Mouse (Mus musculus) spleen, postnatal 10 days (tissue): ENCODE results near the gene Tspan2.

Experiments used
- DNase-seq, 2 experiments: peaks; one replicate each; pipeline ENCODE4 v3.0.0; 2021 to 2022; ENCODE audit warnings: low spot score in 2 of 2

Gene Tspan2

DNA sequence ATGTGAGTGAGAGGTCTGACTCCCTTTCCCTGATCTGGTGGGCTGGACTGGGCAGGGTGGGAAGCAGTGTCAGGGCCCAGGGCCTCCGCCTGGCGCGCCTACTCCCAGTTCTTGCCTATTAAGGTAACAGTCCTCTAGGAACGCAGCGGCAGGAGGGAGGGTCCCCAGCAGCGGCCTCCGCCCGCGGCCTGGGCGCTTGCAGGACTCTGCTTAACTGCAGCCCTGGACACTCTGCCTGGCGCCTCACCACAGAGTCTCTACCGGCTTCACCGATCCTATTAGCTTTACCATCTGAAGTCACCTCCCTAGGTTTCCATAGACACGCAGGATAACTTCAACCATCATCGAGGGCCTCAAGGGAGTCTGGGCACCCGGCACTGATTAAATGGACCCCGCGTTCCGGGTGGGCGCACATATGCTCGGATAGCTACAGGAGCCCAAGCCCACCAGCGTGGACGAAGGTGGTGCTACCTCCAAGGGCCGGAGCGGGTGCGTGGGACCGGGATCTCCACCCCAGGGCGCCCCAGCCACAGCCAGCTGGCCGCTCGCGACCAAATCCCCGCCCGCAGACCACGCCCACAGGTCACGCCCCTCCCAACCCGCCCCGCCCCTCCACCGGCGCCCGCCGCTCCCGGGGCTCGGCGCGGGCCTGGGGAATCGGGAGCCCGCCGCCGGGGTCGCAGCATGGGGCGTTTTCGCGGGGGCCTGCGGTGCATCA is at the start of gene Tspan2:
TSS of gene Tspan2 (plus strand) at position 217 of the 718 bp plus-strand sequence.
- DNase-seq, result peak; percentile 43 to 73

DNA sequence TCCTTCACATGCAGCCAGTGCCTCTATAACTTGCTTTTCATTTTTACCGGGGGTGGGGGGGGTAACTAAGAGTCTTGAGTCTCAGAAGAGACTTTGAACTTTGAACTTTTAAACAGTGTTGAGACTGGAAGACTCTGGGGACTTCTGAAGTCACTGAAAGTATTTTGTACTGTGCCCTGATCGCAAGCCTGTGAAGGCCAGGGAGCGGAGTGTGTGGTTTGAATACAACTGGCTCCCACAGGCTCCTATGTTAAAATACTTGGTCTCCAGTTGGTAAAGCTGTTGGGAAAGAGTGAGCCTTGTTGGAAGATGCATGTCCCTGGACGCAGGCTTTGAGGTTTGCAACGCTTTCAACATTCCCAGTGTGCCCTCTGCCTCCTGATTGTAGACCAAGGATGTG is 47.5 kb upstream of the Tspan2 start:
- no peak for DNase-seq

DNA sequence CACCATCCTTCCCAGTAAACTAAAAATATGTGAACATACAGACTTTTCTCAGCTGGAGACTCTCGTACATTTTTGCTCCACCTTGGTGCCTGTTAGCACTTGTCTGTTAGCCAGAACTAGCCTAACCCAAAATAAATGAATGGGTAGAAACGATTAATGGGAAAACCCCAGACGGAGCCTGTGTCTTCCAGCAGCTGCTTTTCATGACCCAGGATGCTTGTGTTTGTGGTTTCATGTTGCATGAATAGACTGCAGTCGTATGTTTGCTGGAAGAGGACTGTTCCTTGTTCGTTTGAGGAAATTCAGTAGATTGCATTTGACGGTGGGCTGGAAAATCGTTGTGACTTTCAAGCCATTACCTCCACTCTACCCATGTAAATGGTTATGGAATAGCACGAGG is 46.5 kb upstream of the Tspan2 start:
- DNase-seq, result no peak

DNA sequence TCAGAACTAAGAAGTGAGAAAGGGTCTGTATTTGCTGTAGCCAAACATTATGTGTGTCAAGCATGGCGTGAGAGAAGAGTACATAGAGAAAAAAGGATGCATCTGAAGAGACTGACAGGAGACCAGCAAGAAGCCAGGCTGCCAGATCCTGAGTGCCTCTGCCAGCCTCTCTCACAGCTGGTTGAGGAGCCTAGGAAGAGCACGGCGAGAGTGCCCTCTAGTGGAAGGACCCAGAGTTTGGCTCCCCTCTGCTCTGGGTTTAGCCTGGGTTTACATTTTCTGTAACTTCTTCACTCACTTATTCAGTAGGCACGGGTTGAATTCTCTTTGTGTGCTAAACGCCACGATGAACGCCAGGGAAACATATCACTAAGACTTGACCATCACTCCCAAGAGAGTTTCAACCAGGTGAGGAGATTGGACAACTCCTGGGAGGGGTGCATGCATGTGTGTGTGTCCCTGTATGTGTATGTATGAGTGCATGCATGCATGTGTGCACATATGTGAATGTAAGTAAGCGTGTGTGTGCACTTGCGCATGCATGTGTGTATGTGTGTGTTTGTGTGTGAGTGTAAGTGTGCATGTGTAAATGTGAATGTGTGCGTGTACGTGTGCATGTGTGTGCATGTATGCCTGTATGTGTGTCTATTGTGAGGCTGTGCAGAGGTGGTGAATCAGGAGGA is 42.4 kb upstream of the Tspan2 start:
- peak in 1 of 2 experiments; percentile 49 for DNase-seq

DNA sequence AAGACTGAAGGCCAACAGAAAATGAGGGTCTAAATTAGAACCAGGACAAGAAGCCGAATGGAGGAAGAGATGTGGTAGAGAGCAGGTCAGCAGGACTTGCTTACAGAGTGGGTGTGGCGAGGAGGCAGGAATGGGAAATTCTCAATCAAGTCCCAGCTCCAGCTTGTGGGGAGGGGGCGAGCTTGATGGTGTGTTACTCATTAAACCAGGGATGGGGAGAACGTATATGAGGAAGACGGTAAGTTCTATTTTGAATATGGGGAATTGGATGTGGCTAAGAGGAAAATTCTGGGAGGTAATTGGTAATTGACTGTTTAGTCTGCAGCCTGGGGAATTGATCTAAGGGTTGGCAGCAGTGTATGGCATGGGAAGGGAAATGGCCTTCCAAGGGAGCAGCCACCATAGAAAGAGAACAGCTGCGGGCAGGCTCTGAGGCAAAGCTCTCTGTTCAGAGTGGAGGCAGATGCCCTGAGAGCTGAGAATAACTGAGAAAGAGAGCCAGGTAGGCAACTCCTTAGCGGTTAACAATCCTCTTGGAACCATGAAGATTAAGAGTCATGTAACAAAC is 41.5 kb upstream of the Tspan2 start:
- DNase-seq, result no peak

DNA sequence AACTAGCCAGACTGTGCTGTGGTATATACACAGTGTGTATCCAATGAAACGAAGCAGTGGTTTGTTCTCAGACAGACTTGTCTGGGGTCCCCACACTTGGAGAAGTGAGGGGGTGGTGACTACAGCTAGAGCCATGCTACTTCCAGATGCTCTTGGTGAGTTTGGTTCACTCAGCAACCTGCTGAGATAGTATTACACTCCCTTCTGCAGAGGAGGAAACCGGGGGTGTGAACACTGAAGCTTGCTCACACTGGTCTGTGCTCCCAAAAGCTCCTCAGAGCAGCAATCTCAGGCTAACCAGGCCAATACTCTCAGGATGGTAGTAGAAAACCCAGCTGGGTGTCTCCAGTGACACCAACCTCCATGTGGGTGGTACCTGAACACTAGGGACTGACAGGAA is 36.2 kb upstream of the Tspan2 start:
- no peak for DNase-seq

DNA sequence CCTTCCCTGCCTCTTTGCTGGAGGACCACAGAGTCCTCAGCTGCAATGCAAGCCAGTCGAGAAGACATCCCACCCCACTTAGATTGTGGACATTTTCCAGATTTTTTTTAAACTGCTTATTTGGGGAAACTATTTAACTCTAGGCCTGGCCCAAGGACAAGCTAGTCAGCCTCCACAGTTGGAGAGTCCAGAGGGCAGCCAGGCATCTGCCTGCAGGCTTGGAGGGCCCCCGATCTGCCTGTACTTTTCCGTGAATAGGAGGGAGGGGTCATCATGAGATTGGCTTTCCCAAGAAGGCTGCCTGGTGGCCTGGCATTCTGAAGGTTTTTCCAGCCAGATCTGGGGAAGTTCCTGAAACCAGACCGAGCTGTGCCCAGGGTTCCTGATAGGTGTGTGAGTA is 33.0 kb upstream of the Tspan2 start:
- DNase-seq, result no peak

DNA sequence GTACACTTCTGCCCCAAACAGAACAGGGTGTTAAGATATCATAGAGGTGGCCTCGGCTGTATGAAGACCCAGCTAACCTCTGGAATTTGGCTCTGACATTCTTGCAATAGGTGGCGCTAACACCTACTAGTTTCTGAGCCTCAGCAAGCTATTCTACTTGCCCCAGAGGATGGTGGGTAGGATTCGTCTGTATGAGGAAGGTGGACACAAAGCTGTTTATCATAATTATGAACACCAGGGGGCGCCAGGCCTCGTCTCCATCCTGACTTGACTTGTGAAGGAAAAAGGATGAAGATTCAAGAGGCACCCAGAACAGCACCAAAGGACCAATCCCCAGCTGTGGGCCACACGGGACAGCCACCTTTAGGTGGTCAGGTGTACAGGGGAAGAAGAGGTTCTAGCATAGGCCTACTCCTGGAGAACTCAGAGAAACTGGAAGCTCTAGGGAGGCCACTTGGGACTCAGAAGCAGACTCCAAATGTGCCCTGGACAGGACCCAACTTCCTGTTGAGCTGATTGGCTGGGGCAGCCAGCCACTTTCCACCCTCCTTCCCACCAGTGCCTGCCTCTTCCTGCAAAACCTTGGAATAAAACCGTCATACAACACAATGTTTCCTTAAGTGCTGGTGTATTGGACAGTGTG is 32.3 kb upstream of the Tspan2 start:
- DNase-seq, result peak; percentile 37 to 71

DNA sequence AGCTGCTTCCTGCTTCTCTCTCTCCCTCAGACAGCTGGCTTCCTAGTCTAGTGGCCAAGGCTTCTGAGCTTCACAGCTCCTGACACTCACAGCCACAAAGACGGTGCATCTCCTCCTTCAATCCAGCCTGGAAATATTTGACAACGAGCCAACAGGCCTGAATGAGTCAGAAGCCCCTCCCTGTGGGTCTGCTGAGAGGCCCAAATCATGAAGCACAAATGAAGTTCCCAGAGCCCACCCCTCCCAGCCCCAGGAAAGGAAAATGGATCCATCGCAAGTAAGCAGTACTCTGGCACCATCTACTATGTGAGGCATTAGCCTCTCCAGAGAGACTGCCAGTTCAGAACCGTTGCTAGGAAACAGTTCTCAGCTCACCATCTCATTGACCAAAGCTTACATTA is 30.3 kb upstream of the Tspan2 start:
- no peak for DNase-seq

DNA sequence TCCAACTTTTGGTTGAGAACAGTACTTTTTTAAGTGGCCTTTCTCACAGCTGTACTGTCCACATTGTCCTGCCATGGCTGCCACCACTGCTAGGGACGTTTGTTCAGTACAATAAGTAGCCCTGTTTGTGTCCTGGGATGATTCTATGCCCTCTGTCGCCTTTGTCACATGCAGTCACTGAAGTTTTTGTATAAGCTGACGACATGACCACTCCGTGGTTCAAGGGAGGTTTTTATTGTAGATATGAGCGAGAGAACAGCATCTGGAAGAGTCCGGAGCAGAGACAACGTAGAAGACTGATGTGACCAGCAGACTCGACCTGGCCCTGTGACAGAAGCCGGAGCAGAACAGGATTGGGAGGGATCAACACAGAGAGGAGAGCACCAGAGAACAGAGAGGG is 25.7 kb upstream of the Tspan2 start:
- DNase-seq, result no peak

DNA sequence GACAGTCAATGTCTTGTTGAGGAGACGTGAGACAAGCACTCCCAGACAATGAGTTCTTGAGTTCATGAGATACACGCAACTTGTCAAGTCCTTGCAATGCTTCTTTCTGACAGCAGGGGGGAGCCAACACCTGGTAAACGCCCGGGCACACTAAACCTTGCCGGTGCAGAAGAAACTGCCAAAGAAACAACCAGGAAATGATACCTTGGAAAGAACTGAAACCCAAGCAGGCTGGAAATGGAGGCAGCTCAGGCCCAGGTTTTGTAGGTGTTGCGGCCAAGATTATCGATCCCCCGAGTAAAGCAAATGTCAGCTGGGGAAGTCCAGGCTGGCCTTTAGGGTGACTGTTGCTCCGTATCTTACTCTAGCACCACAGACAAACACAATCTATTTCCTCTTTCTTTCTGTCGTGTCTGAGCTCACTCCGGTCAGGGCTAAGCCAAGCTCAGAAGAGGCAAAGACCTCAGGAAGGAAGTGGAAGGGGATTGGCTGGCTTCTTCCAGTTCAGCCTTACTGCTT is 19.2 kb upstream of the Tspan2 start:
- DNase-seq, result peak; percentile 67 to 86

DNA sequence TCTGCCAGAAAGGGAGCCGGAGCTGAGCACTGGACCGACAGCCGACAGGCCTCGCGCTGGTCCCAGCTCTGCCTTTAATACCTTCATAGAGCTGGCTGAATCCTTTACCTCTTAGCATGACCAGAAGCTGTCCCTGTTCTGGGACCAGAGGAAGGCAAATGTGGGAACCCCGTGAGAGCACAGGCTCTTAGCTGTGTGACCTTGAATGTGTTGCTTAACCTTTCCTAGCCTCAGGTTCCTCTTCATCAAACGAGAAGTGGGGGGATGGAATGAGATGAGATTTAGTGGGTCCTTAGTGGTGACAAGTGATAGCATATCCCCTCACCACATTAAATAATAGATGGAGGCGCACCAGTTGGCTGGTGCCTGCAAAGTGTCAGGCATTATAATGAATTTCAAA is 18.5 kb upstream of the Tspan2 start:
- no peak for DNase-seq

DNA sequence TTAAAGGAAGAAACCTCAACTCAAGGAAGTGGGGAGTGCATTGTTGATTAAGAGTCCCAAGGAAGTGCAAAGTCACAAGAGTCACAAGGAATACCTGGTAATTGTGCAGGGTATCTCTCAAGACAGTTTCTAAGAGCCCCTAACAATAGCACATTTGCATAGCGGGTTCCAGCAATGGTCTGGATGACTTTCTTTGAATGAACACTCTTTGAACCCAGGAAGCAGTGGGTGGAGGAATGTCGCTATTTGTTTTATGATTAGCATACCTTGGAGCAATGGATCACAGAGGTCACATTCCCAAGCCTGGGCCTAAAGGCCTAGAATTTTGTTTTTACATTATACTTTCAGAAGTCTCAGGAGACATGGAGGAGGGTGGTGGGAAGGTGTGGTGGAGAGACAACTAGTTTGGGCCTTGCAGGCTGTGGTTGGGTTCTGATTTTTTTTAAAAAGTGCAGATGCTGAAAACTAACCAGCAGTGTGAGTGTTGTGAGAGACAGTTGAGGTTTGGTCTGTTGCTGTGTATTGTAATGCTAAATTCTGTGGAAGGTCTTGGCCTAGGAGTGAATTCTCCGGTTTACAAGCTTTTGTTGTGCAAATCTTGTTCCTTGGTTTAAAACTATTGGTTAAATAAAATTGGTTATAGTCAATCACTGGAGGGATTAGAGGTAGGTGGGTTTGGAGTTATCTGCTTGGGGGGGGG is 16.6 kb upstream of the Tspan2 start:
- DNase-seq, result no peak

DNA sequence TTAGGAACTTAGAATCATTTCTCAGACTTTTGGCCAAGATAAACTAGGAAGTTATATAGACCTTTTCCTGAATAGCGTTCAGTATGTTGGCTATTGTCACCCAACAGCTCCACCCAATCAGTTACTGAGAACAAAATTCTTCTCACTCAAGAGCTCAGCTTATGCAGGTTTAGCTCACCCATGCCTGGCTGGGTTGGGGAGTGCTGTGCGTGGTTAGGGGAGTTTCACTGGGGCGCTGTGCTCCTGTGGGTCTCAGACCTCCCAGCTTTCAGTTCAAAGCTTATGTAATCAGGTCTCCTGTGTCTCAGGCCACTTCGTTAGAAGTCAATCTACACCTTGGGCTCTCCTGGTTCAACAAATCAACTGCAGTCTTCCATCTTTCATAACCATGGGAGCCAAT is 11.2 kb upstream of the Tspan2 start:
- DNase-seq, result no peak

DNA sequence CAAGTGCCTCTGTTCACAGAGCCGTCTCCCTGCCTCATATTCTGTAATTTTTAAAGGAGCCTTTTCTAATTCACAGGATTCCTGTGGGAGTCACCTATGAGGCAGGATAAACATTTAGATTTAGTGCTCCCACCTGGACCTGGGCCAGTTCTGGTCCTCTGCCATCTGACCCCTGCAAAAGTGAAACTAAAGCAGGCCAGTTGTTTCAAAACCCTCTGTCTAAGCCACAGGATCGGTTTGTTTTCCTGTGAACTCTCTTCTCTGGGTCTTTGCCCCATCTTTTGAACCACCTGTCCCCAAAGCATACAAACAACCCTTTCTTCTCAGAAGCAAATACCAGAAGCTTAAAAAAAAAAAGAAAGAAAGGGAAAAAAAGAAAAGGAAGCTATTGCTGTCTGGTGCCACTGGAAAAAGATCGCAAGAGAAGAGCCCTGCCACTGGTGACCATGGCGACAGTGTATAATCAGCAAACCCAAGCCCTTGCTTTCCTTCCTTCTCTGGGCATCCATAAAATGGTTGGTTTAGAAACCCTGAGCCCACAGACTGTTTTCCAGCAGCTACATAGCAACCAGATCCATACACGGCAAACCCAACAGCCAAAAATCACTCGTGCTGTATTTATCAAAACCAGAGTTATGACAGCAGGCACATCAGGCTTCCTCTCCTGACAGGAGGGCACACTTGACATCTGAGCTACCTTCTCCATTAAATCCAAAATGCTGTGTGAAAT is 10.3 kb upstream of the Tspan2 start:
- DNase-seq, result no peak

DNA sequence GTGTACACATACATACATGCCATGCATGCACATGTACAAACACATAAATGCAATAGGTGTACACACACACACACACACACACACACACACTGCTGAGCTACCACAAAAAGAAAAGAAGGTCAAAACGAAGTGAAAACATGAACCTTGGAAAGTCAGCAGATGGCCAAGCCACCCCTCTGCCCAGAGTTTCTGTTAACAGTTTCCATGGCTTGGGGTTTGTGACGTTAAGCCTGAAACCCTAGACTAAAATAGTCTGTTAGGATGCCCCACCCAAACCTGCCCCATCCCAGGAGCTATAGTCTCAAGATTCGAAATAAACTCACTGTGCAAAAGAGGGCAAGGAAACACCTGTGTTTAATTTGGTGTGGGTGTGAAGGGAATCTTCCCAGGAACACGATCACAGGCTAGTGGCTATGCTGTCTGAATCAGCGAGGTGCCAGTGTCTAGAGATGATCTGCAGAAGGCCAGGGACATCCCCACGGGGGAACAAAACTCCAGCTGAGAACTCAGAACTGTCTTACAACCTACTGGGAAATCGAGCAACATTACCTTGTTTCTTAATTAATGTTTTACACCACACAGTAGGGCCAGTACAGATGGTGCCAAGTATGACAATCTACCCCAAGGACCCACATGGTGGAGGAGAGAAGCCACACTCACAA is 9.4 kb upstream of the Tspan2 start:
- no peak for DNase-seq

DNA sequence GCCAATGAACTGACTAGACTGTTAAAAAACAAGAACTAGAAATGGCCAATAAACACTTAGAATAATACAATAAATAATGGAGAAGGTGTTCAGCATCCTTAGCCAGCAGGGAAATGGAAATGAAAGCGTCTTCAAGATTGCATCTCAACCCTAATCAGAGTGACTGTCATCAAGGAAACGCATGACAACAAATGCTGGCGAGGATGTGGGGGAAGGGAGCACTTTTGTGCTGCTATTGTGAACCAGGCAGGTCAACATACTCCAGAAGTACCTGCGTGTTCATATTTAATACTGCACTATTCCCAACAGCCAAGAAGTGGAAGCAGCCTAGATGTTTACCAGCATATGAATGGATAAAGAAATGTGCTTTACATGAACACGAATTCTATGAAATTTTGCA is 4.9 kb upstream of the Tspan2 start:
- DNase-seq, result no peak

DNA sequence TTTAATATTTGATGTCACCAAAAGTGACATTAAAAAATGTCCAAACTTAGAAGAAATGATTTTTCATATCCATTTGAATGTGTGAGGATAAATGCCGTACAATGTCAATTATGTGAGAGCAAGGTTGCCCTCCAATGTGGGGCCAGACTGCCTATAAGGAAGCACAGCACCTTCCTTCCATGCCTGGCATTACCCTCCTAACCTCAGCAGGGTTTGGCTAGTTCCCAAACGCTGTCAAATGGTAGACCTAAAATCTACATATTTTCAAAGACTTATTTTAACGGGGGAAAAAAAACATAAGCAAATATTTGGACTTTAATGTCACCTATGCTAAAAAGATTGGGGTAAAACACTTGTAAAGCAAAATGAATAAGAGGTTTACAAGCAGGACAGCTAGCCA is 3.2 kb upstream of the Tspan2 start:
- no peak for DNase-seq

DNA sequence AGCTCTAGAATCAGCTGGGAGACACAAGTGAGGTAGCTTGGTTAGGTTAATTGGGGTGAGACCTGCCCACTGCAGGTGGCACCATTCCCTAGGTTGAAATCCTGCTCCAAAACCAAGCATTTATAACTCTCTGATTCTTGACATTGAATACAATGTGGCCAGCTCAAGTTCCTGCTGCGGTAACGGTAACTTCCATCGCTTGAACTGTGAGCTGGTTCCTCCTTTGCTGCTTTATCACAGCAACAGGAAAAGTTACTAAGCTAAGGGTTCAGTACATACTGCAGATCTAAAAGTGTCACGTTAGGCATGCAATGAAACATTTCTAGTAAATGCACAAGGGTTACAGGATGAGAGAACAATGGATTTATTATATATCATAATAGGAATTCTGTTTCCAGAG is 1.7 kb upstream of the Tspan2 start:
- DNase-seq, result no peak

DNA sequence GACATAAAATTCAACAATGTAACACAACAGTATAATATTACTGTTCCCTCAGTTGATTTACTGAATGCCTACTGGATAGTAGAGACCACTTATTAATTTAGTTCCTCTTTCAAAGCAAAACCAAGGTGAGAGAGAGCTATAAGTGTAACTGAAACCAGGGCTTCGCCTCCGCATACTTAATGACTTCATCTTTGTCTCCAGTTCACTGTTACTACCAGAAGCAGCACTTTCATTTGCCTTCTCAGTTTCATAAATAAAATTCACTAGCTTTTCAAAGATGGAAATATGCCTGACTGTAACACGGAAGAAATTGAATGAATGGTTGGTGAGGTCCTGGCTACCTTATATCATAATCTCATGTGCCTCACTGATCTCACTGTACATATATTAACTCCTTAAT is 1.3 kb upstream of the Tspan2 start:
- DNase-seq, result no peak

DNA sequence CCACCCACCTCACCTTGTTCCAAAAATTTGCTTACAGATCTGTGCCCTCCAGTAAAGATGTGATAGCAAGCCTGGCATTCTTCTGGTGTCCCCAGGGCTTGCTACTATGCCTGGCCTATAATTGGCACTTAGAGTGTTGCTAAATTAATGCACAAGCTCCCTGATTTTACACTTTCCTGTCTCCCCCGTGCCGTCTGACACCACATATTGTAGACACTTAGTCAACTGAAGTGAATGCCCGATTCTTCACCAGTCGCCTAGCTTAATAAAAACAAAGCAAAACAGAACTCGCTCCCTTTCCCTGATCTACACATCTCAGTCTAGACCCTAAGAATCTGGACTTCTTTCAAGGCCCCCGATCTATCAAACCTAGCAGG is 405 bp upstream of the Tspan2 start:
- DNase-seq, result no peak
